Mouse (Mus musculus): ENCODE results near the gene Orc1. TPM values are rescaled to one million over a fixed set of nuclear protein-coding genes. Genes with fewer than 3 reads are reported as not detected.

Orc1 gene
- total RNA-seq, 1 experiment: 44.5 TPM

- Histone ChIP-seq H3K36me3 (ENCODE audit: control insufficient read depth, insufficient read depth, low read length, poor library complexity, severe bottlenecking) (no peaks in the 10 kb centered on the region), H3K9me3 (ENCODE audit: control insufficient read depth, insufficient read depth, low read depth, low read length) (no peaks in the 10 kb centered on the region), H3K4me3 (ENCODE audit: insufficient read depth in 1 of 2, low read depth in 1 of 2, low read length in 2 of 2, poor library complexity in 1 of 2, severe bottlenecking in 1 of 2) (no peak overlapping the region), H3K27ac (ENCODE audit: insufficient read depth, low read depth, low read length, poor library complexity, severe bottlenecking) (no peak overlapping the region), H3K9ac (ENCODE audit: insufficient read depth, low read depth, low read length, poor library complexity, severe bottlenecking) (no peak overlapping the region), H3K4me1 (ENCODE audit: control insufficient read depth in 2 of 2, insufficient read depth in 2 of 2, low read length in 2 of 2, poor library complexity in 1 of 2) (peaks cover 0 to 3% of the 10 kb centered on the region in 2 experiments; a peak in 1 of 4 replicates)
- TF ChIP-seq ZNF384 (IDR thresholded peaks at IDR 0.05; ENCODE audit: low read depth, low read length) (0 out of 2 replicates have a peak, but pooled peaks have one; percentile 51), ZC3H11A (IDR thresholded peaks at IDR 0.05; ENCODE audit: borderline replicate concordance, low read depth, low read length) (peak; percentile 32; the same call in 1 of the 2 replicates), HCFC1 (IDR thresholded peaks at IDR 0.05; ENCODE audit: borderline replicate concordance, insufficient read depth, low read length) (no peak), CHD2 (IDR thresholded peaks at IDR 0.05; ENCODE audit: low read depth, low read length) (no peak), MAFK (IDR thresholded peaks at IDR 0.05; ENCODE audit: insufficient read depth, low read depth, low read length) (no peak)
- in situ Hi-C loops (cut with MboI; ENCODE audit: low sequenced_read_pairs in 2 of 2, unreplicated experiment in 2 of 2): no loop called here
- DNase-seq (ENCODE audit: low read depth, low spot score): peak; percentile 57
These were observed 85.2 kb downstream of the Orc1 start for GRCm38 (mm10) chr4:108664407-108664806.

Other genes starting within 250 kb of the Orc1 start
- 1.5 and 5.5 TPM in 2 replicates for gene Shisal2a, start 196.1 kb upstream of the Orc1 start, total RNA-seq (2012; rRNA removed)
- 18.6 and 35.1 TPM in 2 replicates for gene Gpx7, start 172.5 kb upstream of the Orc1 start, total RNA-seq (2012; rRNA removed)
- 27.2 and 32.8 TPM in 2 replicates for gene Tut4, start 120.0 kb upstream of the Orc1 start, total RNA-seq (2012; rRNA removed)
- 50.4 and 65.1 TPM in 2 replicates for gene Prpf38a, start 87 bp upstream of the Orc1 start, total RNA-seq (2012; rRNA removed)
- gene Cc2d1b, start 40.5 kb downstream of the Orc1 start, total RNA-seq (2012; rRNA removed): 77.1 and 112 TPM in 2 replicates
- 0.27 and 0.32 TPM in 2 replicates for gene 3110021N24Rik, start 140.2 kb downstream of the Orc1 start, total RNA-seq (2012; rRNA removed)
- 7.8 and 8.7 TPM in 2 replicates for gene Zfyve9, start 201.4 kb downstream of the Orc1 start, total RNA-seq (2012; rRNA removed)

All from ES-E14 (cell line).